Mouse (Mus musculus) splenic B cell, adult 2 months (primary cell): ENCODE measurements around the gene Lmod2.

Experiments used
- DNase-seq: peaks from one replicate; pipeline ENCODE4 v3.0.0-alpha.2; 2011; ENCODE audit warnings: low read depth, low spot score
- H3K27me3 ChIP-seq: 2 replicates; pipeline ENCODE4 v1.6.1; 2012; ENCODE audit warnings: mild to moderate bottlenecking, low read length, moderate library complexity, mixed read lengths; ENCODE audit not compliant: control insufficient read depth, poor library complexity, insufficient read depth, severe bottlenecking
- H3K36me3 ChIP-seq: 2 replicates; pipeline ENCODE4 v1.6.1; 2012; ENCODE audit warnings: mild to moderate bottlenecking, low read length, moderate library complexity, mixed read lengths; ENCODE audit not compliant: control insufficient read depth, poor library complexity, insufficient read depth, severe bottlenecking

Gene Lmod2

DNA sequence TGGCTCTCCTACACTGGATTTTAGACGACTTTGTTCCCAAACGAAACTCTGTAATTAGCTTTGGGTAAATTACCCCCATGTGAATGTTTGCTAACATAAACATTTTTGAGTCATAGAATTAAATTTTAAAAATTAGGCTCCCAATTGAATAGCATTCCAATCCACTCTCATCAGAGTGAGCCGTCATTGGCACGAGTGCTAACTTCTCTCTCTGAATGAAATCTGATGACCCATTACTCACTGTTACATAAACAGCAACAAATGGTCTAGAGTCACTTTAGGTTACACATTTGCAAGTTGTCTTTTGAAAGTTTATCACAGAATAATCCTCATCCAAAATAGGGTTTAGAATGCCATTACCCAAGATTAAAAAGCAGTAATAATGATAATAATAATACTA lies 12.0 kb downstream of the Lmod2 start:
- DNase-seq = no peak
- Histone ChIP-seq H3K36me3 (peaks cover 3% of the 10 kb centered on the region; the same call in 1 of the 2 replicates), H3K27me3 (no peaks in the 10 kb centered on the region)

DNA sequence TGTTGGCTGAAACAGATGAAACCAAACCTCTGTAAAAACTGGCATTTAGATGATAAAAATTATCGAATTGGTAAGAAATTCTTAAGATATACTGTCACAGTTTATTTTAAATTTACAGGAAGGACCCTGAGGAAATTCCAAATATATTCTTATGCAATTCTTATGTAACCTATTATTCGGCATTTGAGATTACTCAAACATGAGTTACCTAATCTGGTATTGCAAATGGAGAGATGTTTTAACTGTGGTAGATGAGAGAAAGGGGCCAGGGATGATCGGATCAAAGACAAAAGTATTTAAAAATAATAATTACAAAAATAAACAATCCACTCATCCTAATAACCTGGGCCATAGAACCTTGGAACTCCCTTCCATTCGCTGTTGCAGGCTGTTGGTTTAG lies 12.8 kb downstream of the Lmod2 start:
- no peak for DNase-seq
- no peaks in the 10 kb centered on the region for H3K27me3 ChIP-seq
- peaks cover 4% of the 10 kb centered on the region for H3K36me3 ChIP-seq

DNA sequence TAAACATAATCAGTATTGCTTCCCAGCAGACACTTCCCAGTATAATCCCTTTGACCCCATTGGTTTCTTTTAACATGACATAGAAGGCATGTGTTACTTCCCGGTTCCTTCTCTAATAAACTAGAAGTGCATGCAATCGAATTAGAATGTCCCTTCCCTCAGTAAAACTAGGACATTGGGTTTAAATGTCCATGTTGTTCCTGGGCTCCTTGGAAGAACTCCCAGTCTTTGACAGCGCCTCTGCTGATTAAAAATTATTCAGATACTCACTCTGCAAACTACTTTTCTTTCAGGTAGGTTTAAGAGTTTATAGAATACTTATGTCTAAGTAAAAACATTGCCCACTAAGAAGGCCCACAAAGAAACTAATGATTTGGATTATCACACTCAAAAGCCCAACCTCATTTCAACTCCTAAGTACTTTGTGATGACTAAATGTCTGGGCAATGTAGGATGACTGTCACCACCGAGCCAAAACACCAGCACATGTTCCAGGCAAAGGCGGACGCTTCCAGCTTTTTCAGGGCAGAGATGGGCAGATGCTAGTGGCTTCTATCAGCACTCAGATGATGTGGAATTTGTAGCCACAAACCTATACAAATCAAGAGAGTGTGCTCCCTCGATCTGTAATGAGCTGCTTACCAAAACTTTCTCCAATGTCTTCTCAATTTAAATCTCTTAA lies 14.7 kb downstream of the Lmod2 start:
- H3K36me3 ChIP-seq = peaks cover 8% of the 10 kb centered on the region
- no peaks in the 10 kb centered on the region for H3K27me3 ChIP-seq
- DNase-seq = no peak

DNA sequence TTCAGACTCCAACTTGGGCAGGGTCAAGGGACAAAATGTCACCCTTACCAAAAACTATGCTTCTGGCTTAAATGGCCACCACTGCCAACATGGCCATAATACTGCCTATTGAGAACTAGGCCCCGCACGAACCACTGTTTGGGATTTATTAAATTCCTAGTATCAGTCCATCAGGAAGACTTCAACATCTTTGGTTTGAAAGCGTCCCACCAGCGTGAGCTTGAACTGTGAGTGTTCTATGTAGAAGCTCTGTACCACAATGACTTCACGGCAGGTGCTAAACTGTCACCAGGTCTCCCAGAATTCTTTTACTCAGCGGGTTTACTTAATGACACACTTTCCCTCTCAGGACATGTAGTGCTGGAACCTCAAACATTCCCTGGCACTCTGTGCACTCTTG lies 15.8 kb downstream of the Lmod2 start:
- DNase-seq = no peak
- no peaks in the 10 kb centered on the region for H3K27me3 ChIP-seq
- H3K36me3 ChIP-seq = peaks cover 8% of the 10 kb centered on the region

DNA sequence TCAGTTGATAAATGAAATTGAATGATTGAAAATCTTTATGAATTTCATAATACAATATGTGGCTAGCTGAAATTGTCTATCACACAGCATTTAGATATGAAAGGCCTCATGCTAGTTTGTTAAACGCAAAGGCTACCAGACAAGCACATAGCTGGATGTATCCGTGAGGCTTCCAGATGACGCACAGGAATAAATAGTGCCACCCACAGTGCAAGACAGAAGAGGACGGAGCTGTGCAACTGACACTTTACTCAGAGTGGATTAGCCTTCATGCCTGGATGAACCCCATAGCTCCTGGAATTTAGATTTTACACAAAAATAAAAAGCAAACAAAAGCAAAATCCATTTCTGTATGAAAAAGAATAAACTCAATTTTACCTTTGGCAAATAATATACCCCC lies 16.4 kb downstream of the Lmod2 start:
- no peak for DNase-seq
- peaks cover 8% of the 10 kb centered on the region for H3K36me3 ChIP-seq
- no peaks in the 10 kb centered on the region for H3K27me3 ChIP-seq

DNA sequence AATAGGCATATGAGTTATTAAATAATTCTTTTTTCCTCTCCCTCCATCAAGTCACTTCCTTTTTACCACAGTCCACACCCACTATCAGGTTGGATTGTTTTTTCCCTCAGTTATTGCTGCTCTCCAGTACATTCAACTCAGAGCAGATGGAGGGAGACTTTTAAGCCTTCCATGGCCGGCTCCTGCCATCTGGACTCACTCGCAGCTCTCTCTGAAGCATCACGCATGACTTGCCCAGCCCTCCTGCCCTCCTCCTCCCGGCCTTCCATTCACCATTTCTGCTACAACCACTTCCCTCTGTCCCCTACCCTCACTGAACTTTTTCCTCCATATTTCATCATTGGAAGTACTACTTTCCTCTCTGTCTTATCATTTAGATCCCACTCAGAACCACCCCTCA lies 19.2 kb downstream of the Lmod2 start:
- peaks cover 13% of the 10 kb centered on the region for H3K36me3 ChIP-seq
- no peak for DNase-seq
- no peaks in the 10 kb centered on the region for H3K27me3 ChIP-seq

DNA sequence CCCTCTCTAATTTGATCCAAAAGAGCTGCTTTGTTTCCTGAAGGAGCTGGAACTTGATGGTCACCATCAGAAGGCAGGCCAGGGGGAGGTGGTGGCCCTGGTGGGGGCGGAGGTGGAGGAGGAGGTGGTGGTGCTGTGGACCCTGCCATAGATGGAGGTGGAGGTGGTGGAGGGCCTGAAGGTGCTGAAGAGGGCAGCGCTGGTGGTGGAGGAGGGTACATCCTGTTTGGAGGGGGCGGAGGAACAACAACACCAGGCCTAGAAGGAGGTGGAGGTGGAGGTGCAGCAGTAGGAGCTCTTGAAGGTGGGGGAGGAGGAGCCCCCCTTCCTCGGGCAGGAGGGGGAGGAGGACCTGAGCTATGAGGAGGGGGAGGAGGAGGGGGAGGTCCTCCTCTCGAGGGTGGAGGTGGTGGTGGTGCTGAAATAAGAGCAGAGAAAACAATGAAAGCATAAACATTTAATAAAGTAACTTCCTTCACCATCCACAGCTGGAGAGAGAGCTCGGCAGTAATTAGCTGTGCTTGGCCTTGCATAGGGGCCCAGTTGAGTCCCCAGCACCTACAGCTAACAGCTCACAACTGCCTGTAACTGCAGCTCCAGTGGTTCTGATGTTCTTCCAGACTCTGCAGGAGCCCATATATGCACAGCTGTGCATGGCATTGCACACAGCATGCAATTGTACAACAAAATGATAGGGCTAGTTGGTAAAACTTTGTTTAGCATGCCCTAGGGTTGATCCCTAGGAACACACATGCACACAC lies 21.9 kb downstream of the Lmod2 start:
- Histone ChIP-seq H3K27me3 (no peaks in the 10 kb centered on the region), H3K36me3 (peaks cover 10% of the 10 kb centered on the region; the same call in 1 of the 2 replicates)
- no peak for DNase-seq

DNA sequence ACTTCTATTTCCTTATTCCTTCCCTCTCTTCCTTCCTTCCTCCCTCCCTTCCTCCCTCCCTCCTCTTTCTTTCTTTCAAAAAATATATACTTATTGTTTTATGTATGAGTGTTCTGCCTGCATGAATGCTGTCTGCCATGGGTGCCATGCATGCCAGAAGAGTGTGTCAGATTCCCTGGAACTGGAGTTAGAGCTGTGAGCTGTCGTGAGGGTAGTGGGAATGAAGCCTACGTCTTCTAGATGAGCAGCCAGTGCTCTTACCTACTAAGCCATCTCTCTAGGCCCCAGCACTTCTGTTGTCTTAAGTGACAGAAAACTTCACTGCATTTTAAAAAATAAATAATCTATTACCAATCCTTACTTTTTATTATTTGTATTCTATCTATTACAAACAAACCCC lies 23.4 kb downstream of the Lmod2 start:
- Histone ChIP-seq H3K27me3 (no peaks in the 10 kb centered on the region), H3K36me3 (peaks cover 10% of the 10 kb centered on the region; the same call in 1 of the 2 replicates)
- no peak for DNase-seq

DNA sequence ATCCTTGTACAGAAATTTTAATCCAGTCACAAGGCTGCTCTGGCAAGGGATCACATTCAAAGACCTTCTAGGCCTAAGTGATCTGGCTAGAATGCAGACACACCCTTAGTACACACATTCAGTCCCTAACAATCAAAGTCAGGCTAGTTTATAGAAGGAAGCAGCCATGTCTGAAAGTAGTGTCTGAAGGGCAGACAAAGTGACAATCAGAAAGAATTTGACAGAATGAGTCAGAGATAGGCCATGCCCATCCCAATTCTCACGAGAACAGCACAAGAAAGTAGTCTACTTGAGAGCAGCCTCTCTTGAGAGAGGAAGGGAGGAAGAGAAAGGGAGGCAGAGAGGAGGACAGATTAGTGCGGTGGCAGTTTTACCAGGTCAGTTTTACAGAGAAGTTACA lies 24.5 kb downstream of the Lmod2 start:
- Histone ChIP-seq H3K36me3 (peaks cover 11% of the 10 kb centered on the region; the same call in 1 of the 2 replicates), H3K27me3 (no peaks in the 10 kb centered on the region)
- no peak for DNase-seq

DNA sequence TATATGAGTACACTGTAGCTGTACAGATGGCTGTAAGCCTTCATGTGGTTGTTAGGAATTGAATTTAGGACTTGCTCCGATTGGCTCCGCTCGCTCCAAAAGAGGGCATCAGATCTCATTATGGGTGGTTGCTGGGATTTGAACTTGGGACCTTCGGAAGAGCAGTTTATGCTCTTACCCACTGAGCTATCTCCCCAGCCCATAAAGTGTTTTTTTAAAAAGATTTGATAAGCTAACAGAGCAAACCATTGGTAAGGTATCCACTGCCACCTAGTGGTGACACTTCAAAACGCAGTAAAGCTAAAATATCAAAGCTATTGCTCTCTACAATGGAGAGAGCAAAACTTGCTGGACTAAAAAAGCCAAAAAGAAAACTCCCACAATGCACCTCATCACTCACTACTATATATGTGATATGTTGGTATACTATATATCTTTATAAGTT lies 30.0 kb downstream of the Lmod2 start:
- DNase-seq = peak; percentile 75
- H3K36me3 ChIP-seq = peaks cover 7% of the 10 kb centered on the region; the same call in 1 of the 2 replicates
- H3K27me3 ChIP-seq = no peaks in the 10 kb centered on the region

DNA sequence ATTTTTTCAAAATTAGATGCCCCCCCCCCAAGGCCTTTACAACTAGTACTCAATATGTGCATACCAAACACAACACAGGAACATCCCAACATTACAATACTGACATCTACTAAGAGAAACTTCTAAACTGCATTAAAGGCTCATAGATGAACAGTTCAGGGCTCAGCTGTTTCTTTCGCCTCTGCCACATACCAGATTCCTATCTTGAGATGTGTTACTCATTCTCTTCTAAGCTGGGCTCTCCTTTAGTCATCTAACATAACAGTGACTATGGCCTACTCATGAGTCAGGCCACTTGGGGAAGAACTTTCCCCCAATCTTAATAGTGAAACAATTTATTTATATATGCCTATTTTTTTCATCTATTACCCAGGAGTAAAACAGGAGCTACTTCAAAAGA lies 30.9 kb downstream of the Lmod2 start:
- DNase-seq = no peak
- peaks cover 8% of the 10 kb centered on the region; the same call in 1 of the 2 replicates for H3K36me3 ChIP-seq
- H3K27me3 ChIP-seq = no peaks in the 10 kb centered on the region

DNA sequence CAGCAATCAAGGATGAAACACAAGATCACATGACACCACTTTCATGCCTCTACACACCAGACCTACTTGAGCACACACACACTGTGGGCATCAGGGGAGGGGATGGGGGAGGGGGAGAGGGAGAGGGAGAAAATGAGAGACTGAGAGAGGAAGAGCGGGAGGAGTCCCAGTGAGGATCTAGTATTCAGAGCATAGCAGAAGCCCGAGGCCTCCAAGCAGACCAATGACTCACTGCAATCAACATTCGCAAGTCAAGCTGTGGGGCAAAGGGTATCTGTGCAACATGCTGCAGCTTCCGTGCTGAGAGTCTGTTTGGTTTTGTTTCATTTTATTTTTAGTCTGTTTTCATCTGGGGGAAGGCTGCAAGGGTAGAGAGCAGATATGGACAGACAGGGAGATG lies 34.5 kb downstream of the Lmod2 start:
- H3K27me3 ChIP-seq = no peaks in the 10 kb centered on the region
- no peak for DNase-seq
- peaks cover 2% of the 10 kb centered on the region; the same call in 1 of the 2 replicates for H3K36me3 ChIP-seq

DNA sequence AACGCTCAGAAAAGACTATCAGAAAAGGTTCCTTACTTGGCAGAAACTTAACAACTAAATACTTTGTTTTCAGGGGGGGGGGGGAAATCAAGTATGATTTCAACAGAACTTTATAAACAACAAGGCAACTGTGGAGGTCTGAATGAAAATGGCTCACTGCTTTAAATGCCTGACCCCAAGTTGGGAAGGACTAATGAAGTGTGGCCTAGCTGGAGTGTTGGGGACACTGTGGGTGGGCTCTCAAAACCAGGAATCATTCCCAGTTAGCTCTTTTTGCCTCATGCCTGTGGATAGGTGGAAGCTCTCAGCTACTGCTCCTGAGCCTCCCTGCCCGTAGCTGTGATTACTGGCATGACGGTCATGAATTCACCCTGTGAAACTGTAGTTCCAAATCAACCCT lies 36.5 kb downstream of the Lmod2 start:
- peaks cover 2% of the 10 kb centered on the region; the same call in 1 of the 2 replicates for H3K36me3 ChIP-seq
- no peaks in the 10 kb centered on the region for H3K27me3 ChIP-seq
- no peak for DNase-seq

DNA sequence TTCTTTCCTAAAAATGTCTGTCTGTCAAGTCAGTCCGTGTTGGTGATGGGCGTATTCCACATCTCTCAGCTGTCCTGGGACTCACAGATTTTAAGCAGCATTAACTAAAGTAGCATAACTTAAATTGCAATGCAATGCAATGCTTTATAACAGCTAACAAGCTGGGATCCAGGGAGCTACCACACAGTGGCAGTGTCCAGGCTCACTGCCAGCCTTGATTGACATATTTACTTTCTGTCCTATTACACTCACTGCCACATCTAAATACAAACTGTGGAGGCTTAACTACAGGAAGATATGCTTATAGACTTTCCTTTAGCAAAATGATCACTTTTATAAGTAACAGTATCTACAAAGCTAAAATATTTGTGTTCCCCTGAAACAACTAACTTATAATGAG lies 38.3 kb downstream of the Lmod2 start:
- H3K36me3 ChIP-seq = peaks cover 2% of the 10 kb centered on the region; the same call in 1 of the 2 replicates
- no peaks in the 10 kb centered on the region for H3K27me3 ChIP-seq
- DNase-seq = no peak

DNA sequence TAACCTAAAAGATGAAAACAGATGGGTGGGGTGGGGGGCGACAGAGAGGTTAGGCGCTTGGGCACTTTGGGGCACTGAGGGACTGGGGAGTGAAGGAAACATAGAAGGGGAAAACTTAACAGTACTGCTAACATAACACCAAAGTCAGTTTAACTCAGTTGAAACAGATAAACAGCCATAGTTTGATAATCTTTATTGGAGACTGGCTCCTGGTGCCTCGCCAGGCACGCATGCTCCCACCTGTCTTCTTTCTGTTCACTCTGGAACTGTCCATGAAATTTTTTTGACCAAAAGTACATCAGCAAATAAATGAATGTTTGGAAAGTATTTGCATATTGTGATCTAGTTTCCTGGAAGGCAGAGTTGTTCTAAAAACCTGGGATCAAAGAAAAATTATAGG lies 43.7 kb downstream of the Lmod2 start:
- no peak for DNase-seq
- H3K36me3 ChIP-seq = no peaks in the 10 kb centered on the region; the same call in 1 of the 2 replicates
- no peaks in the 10 kb centered on the region for H3K27me3 ChIP-seq
